11 mouse cellular contexts compared by ENCODE assay signal in genomic region chr5:62622848-62623479, GRCm38 (mm10).
"Had no signal": no experiment of that assay in that cellular context is flagged by ENCODE, and none has a peak within 500 bp of the region (broad histone marks: within the 10 kb centered on the region; RNA-seq: fewer than 3 reads in every experiment).

No protein-coding gene starts in this region.

- H3K4me1 ChIP-seq: hindbrain, embryonic 13.5 days; limb, embryonic 15.5 days; lung, embryonic 15.5 days; midbrain, embryonic 13.5 days had no signal

- H3K27ac ChIP-seq: hindbrain, embryonic 13.5 days; hindbrain, postnatal 0 days; limb, embryonic 15.5 days; lung, embryonic 15.5 days; midbrain, embryonic 13.5 days had no signal

- ATAC-seq: hindbrain, postnatal 0 days; midbrain, embryonic 13.5 days had no signal

- H3K9ac ChIP-seq: hindbrain, embryonic 13.5 days; limb, embryonic 15.5 days; lung, embryonic 15.5 days; midbrain, embryonic 13.5 days had no signal

- H3K36me3 ChIP-seq: hindbrain, embryonic 13.5 days; limb, embryonic 15.5 days; lung, embryonic 15.5 days; midbrain, embryonic 13.5 days had no signal

- H3K27me3 ChIP-seq: hindbrain, embryonic 13.5 days; limb, embryonic 15.5 days; midbrain, embryonic 13.5 days had no signal

- H3K4me2 ChIP-seq: hindbrain, embryonic 13.5 days; limb, embryonic 15.5 days; lung, embryonic 15.5 days; midbrain, embryonic 13.5 days had no signal

- H3K9me3 ChIP-seq: hindbrain, embryonic 13.5 days; limb, embryonic 15.5 days; lung, embryonic 15.5 days; midbrain, embryonic 13.5 days had no signal

- DNase-seq: kidney, adult 18-20 months; kidney, postnatal 10 days; layer of hippocampus, adult 9-11 months; layer of hippocampus, postnatal 36 days; right cerebral cortex, postnatal 25 days; thymus, postnatal 4 days had no signal

- H3K4me3 ChIP-seq: hindbrain, embryonic 13.5 days; limb, embryonic 15.5 days; lung, embryonic 15.5 days; midbrain, embryonic 13.5 days had no signal
